Mouse (Mus musculus) cerebellum, adult 2 months (tissue): Measurements from ENCODE around the gene Map4k5. TPM values are rescaled to one million over a fixed set of nuclear protein-coding genes. Genes with fewer than 3 reads are reported as not detected.

Source experiments
- DNase-seq, 2 experiments: peaks; one replicate each; pipeline ENCODE4 v3.0.0; 2021
- H3K27ac ChIP-seq: fragments of 200-500 bp; 2 replicates; pipeline ENCODE4 v1.5.1; 2012; ENCODE audit warnings: low read length, control low read depth, inconsistent platforms; ENCODE audit not compliant: insufficient read depth
- H3K27me3 ChIP-seq: fragments of 200-500 bp; 2 replicates; pipeline ENCODE4 v1.6.1; 2012; ENCODE audit warnings: inconsistent platforms, mild to moderate bottlenecking, low read length, moderate library complexity; ENCODE audit not compliant: control insufficient read depth, insufficient read depth
- H3K4me1 ChIP-seq: fragments of 200-500 bp; 2 replicates; pipeline ENCODE4 v1.6.1; 2011; ENCODE audit warnings: low read length; ENCODE audit not compliant: control insufficient read depth, insufficient read depth
- H3K4me3 ChIP-seq: fragments of 200-500 bp; replicated peaks from 2 replicates; pipeline ENCODE3; 2011; ENCODE audit warnings: mild to moderate bottlenecking, low read depth, low read length, control low read depth; ENCODE audit not compliant: insufficient read depth
- CTCF ChIP-seq: fragments of 200-500 bp; IDR thresholded peaks from 2 replicates; pipeline ENCODE4 v1.5.1; 2011; ENCODE audit warnings: low read depth, mild to moderate bottlenecking, control low read depth, low read length, moderate library complexity, borderline replicate concordance; ENCODE audit not compliant: insufficient read depth
- POLR2A ChIP-seq: fragments of 200-500 bp; IDR thresholded peaks from 2 replicates; pipeline ENCODE4 v1.6.1; 2011; ENCODE audit warnings: low read length, control low read depth, borderline replicate concordance; ENCODE audit not compliant: insufficient read depth
- WGBS: fragments of 180-500 bp; shearing (Covaris S2); methylation state at CpG from one replicate; pipeline ENCODE4 v1.1.7; 2018; 5-methylcytosine and 5-hydroxymethylcytosine counted together
- polyA plus RNA-seq: library from polyadenylated mRNA; depleted of rRNA; stranded (reverse); fragments of >200 nt; gene quantifications from 2 replicates; pipeline ENCODE4 v1.2.3, GENCODE M21; 2012; rRNA removed

Gene Map4k5
- 22.7 and 22.9 TPM in 2 replicates for polyA plus RNA-seq

DNA sequence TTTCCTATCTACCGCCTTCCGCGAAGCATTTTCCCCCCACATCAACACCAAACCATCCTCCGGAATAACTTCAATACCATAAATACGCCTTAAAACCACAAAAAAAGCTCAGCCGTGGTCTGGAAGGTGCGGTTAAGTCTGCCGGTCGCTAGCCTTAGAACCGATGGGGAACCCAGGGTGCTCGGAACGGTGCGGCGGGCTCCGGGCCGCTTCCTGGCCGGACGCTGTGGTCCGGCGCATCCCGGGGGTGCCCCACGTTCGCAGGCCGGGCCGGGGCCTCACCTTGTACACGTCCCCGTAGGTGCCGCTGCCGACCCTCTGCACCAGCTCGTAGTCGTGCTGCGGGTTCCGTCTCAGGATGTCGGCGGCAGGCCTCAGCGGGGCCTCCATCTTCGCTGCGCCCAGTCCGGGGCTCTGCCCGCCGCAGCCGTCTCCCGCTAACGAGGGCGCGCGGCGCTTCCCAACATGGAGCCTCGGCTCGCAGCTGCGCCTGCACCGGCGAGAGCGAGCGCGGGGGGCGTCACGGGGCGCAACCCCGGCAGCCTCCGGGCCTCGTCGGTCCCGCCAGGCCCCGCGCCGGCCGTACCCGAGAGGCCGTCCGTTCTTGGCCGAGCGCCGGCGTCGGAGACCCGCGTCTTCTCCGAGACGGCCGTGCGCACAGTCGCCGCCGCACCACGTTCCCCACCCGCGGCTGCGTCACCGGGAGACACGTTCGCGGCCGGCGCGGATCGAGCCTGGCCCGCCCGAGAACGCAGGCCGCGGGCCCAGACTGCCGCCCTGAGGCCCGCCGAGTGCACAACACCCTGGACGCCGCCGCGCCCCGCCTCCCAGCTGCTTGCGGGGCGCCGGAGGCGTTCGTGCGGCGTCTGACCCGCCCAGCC is at the start of gene Map4k5, which contains the start of gene Atl1:
Map4k5 (minus strand) TSS at position 830 of the 881 bp plus-strand sequence.
Atl1 (plus strand) TSS at position 244 of the 881 bp plus-strand sequence.
- no peaks in the 10 kb centered on the region for H3K27me3 ChIP-seq
- H3K4me1 ChIP-seq: peaks cover 13% of the 10 kb centered on the region; the same call in 1 of the 2 replicates
- TF ChIP-seq POLR2A: peak; percentile 5; the same call in 1 of the 2 replicates
- peak; percentile 58 for TF ChIP-seq CTCF
- H3K4me3 ChIP-seq: peak within 1 kb of the TSS; percentile 93
- H3K27ac ChIP-seq: peak within 1 kb of the TSS; percentile 94
- DNase-seq: peak; percentile 92
- WGBS: under 1% methylated on average over 116 of the region's 118 CpGs

DNA sequence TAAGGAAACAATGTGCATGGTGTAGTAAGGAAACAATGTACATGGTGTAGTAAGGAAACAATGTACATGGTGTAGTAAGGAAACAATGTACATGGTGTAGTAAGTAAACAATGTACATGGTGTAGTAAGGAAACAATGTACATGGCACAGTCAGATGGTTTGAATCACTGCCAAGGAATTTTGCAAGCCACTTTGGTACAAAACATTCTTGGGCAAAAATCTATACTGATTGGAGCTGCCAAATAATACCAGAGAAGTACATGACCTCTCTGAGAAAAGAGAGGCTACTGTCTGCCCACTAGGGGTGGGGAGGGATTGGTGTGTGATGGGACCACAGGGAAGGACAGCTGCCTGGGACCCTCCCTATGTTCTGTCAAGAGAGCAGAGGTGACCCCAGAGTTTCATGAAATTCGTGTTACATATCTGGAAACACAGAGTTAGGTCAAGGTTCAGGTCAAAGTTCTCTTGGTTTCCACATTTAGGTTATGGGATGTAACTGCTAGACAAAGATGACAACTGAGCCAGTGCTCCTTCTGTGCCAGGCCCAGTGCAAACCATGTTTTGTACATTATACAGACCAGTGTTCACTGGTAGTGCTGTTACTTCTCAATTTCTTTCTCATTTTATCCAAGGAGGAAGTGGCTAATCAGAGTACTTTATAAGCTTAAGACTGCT is 48.8 kb upstream of the Map4k5 start:
- Histone ChIP-seq H3K27ac (no peak overlapping the region), H3K4me3 (no peak overlapping the region), H3K27me3 (no peaks in the 10 kb centered on the region), H3K4me1 (no peaks in the 10 kb centered on the region)
- WGBS: 51% methylated on average over 1 of the region's 1 CpGs
- TF ChIP-seq CTCF: no peak
- no peak for TF ChIP-seq POLR2A
- no peak for DNase-seq

DNA sequence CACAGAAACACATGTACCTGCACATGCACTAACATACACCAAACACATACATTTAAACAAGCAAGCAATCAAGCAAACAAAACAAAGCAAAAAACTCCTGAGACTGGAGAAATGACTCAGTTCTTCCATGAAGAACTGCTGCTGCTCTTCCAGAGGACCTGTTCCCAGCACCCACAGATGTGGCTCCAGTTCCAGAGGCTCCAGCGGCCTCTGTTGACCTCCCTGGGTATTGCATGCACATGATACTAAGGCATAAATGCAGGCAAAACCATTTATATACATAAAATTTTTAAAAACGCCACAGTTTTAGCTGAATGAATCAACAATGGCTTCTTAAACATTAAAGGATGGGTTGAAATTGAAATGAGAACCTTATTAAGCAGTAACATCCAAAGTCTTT is 46.3 kb upstream of the Map4k5 start:
- WGBS: 64% methylated on average over 2 of the region's 2 CpGs
- Histone ChIP-seq H3K4me1 (no peaks in the 10 kb centered on the region), H3K4me3 (no peak overlapping the region), H3K27ac (no peak overlapping the region), H3K27me3 (no peaks in the 10 kb centered on the region)
- 0 out of 2 replicates have a peak, but pooled peaks have one; percentile 4 for TF ChIP-seq CTCF
- no peak for TF ChIP-seq POLR2A
- no peak for DNase-seq

DNA sequence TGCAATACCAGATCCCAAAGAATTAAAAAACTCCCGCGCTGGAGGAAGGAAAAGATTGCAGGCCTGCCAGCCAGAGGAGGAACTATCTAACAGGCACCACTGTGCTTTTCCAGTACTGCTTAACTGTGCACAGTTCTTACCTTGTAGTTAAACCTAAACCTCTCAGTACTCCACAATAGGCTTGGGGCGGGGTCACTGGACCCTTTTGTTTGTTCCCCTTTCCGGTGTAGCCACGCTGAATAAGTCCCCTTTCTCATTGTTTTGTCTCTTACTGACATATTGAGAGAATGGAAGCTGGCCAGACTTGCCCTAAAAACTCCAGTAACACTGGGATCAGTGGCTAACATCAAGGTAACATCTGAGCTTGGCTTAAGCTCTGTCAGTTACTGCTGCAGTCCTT is 44.7 kb upstream of the Map4k5 start:
- H3K4me1 ChIP-seq: no peaks in the 10 kb centered on the region
- no peak overlapping the region for H3K27ac ChIP-seq
- no peak for TF ChIP-seq POLR2A
- TF ChIP-seq CTCF: no peak
- WGBS: 73% methylated on average over 5 of the region's 5 CpGs
- no peak for DNase-seq
- no peak overlapping the region for H3K4me3 ChIP-seq
- H3K27me3 ChIP-seq: no peaks in the 10 kb centered on the region

DNA sequence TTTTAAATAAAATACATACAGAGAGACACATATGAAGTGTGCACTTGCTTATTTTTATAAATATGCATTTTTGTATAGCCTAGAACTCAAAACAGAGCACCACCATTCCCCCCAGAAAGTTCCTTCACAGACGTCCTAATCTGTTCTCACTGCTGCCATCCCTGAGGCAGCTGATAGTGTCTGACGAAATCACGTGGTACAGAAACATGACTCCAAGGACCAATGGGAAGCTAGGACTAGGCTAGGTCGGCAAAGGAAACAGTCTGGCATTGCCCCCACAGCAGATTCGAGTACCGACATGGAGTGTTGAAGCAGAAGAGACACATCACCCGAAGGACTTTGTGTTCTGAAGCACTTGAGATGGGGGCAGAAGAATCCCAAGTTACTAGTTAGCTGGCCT is 33.7 kb upstream of the Map4k5 start:
- Histone ChIP-seq H3K4me3 (no peak overlapping the region), H3K27me3 (no peaks in the 10 kb centered on the region), H3K27ac (no peak overlapping the region), H3K4me1 (peaks cover 5% of the 10 kb centered on the region)
- WGBS: 50% methylated on average over 7 of the region's 7 CpGs
- TF ChIP-seq CTCF (no peak), POLR2A (no peak)
- DNase-seq: no peak

DNA sequence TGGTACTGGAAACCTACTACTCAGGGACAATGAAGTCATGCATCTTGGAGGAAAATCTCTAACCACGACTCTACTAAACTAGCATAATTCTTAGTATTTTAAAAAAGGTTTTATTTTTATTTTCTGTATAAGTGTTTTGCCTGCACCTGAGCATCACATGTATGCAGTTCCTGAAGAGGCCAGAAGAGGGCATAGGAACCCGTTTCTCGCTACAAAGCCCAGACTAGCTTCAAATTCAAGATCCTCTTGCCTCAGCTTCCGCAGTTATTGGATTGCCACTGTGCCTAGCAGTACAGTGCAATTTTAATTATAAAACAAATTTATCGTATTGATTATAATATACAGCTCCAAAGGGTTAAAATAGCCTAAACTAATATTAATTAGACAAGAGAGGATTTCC is 31.0 kb upstream of the Map4k5 start:
- 20% methylated on average over 5 of the region's 5 CpGs for WGBS
- DNase-seq: no peak
- peaks cover 5% of the 10 kb centered on the region for H3K4me1 ChIP-seq
- TF ChIP-seq CTCF (peak; percentile 60), POLR2A (no peak)
- no peak overlapping the region for H3K27ac ChIP-seq
- H3K4me3 ChIP-seq: no peak overlapping the region
- H3K27me3 ChIP-seq: no peaks in the 10 kb centered on the region

DNA sequence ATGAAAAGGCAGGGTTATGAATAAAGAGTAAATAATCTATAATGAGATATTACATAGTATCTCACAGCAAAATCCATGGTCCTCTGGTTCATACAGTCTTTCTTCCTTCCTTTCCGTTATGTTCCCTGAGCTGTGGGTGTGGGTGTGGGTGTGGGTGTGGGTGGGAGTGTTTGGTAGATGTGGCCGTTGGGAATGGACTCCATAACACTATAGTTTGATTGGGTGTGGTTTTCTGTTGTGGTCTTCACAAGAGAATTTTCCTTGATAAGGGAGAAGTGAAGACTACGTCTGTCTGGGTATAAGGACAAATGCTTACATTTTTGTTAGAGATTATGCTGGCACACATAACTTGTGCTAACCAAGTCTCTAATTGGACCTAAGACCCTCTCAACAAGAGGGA is 30.6 kb upstream of the Map4k5 start:
- DNase-seq: no peak
- Histone ChIP-seq H3K4me3 (no peak overlapping the region), H3K27ac (no peak overlapping the region), H3K4me1 (peaks cover 5% of the 10 kb centered on the region), H3K27me3 (no peaks in the 10 kb centered on the region)
- TF ChIP-seq POLR2A: no peak
- TF ChIP-seq CTCF: no peak
- WGBS: 78% methylated on average over 3 of the region's 3 CpGs
